Mouse (Mus musculus) MEL (cell line): ENCODE measurements around the gene Gm14137. TPM values are rescaled to one million over a fixed set of nuclear protein-coding genes. Genes with fewer than 3 reads are reported as not detected.

Experiments used
- DNase-seq: peaks from one replicate; pipeline ENCODE4 v3.0.0; 2011; ENCODE audit warnings: low read depth, low spot score
- H3K27ac ChIP-seq: 2 replicates; pipeline ENCODE4 v1.5.1; 2012; ENCODE audit warnings: low read depth, mild to moderate bottlenecking, control low read depth, low read length, moderate library complexity; ENCODE audit not compliant: control insufficient read depth
- H3K27me3 ChIP-seq, 2 experiments: fragments of 150-350 bp in 1 of 2; sonication (generic) in 1 of 2; 2 replicates each; pipeline ENCODE4 v1.6.1; 2012; ENCODE audit warnings: low read length in 2 of 2, mild to moderate bottlenecking in 2 of 2, improper control_type of control experiment in 1 of 2, moderate library complexity in 1 of 2; ENCODE audit not compliant: insufficient read depth in 2 of 2, control insufficient read depth in 1 of 2
- H3K36me3 ChIP-seq, 2 experiments: 2 replicates each; pipeline ENCODE4 v1.6.1; 2012 to 2014; ENCODE audit warnings: low read length in 2 of 2, improper control_type of control experiment in 1 of 2, inconsistent platforms in 1 of 2, mild to moderate bottlenecking in 1 of 2; ENCODE audit not compliant: insufficient read depth in 2 of 2, control insufficient read depth in 1 of 2
- H3K4me1 ChIP-seq, 2 experiments: fragments of 150-350 bp in 1 of 2; sonication (generic) in 1 of 2; 2 replicates each; pipeline ENCODE4 v1.6.1; 2012; ENCODE audit warnings: low read length in 2 of 2, improper control_type of control experiment in 1 of 2, mild to moderate bottlenecking in 1 of 2; ENCODE audit not compliant: insufficient read depth in 2 of 2, control insufficient read depth in 1 of 2
- H3K4me3 ChIP-seq, 2 experiments: fragments of 150-350 bp in 1 of 2; sonication (generic) in 1 of 2; 2 replicates each; pipeline ENCODE4 v1.5.1; 2012; ENCODE audit warnings: low read depth in 2 of 2, low read length in 2 of 2, mild to moderate bottlenecking in 2 of 2, moderate library complexity in 2 of 2, control low read depth in 1 of 2, improper control_type of control experiment in 1 of 2; ENCODE audit not compliant: control insufficient read depth in 1 of 2, insufficient read depth in 1 of 2
- H3K79me2 ChIP-seq: 2 replicates; pipeline ENCODE4 v1.6.1; 2012; ENCODE audit warnings: mild to moderate bottlenecking, low read length, moderate library complexity; ENCODE audit not compliant: control insufficient read depth, poor library complexity, insufficient read depth
- H3K9ac ChIP-seq: 2 replicates; pipeline ENCODE4 v1.6.1; 2012; ENCODE audit warnings: low read depth, mild to moderate bottlenecking, control low read depth, low read length, moderate library complexity; ENCODE audit not compliant: control insufficient read depth, poor library complexity, severe bottlenecking
- H3K9me3 ChIP-seq: fragments of 150-350 bp; sonication (generic); replicated peaks from 2 replicates; pipeline ENCODE4 v1.6.1; 2012; ENCODE audit warnings: mild to moderate bottlenecking, low read length, improper control_type of control experiment, moderate library complexity; ENCODE audit not compliant: insufficient read depth
- BHLHE40 ChIP-seq: IDR thresholded peaks from 2 replicates; pipeline ENCODE4 v1.6.1; 2012; ENCODE audit warnings: low read depth, mild to moderate bottlenecking, inconsistent platforms, low read length, improper control_type of control experiment, borderline replicate concordance
- CHD2 ChIP-seq: IDR thresholded peaks from 2 replicates; pipeline ENCODE4 v1.6.1; 2011; ENCODE audit warnings: low read length, improper control_type of control experiment
- CTCF ChIP-seq, 3 experiments: IDR thresholded peaks in 2 of 3; conservative IDR thresholded peaks in 1 of 3; 2 replicates each; pipeline ENCODE4 v1.5.1; 2011 to 2012; ENCODE audit warnings: low read length in 3 of 3, low read depth in 2 of 3, mild to moderate bottlenecking in 2 of 3, improper control_type of control experiment in 1 of 3, inconsistent platforms in 1 of 3, mixed read lengths in 1 of 3, moderate library complexity in 1 of 3; ENCODE audit not compliant: control insufficient read depth in 1 of 3, insufficient read depth in 1 of 3, poor library complexity in 1 of 3, severe bottlenecking in 1 of 3
- ELF1 ChIP-seq: IDR thresholded peaks from 2 replicates; pipeline ENCODE4 v1.6.1; 2014; ENCODE audit warnings: low read depth, mild to moderate bottlenecking, inconsistent platforms, low read length, improper control_type of control experiment, moderate library complexity
- EP300 ChIP-seq, 2 experiments: IDR thresholded peaks; 2 replicates each; pipeline ENCODE4 v1.6.1; 2011; ENCODE audit warnings: improper control_type of control experiment in 2 of 2, low read length in 2 of 2, low read depth in 1 of 2, mild to moderate bottlenecking in 1 of 2
- GATA1 ChIP-seq: IDR thresholded peaks from 2 replicates; pipeline ENCODE4 v1.6.1; 2011; ENCODE audit warnings: low read depth, low read length, improper control_type of control experiment
- HCFC1 ChIP-seq: IDR thresholded peaks from 2 replicates; pipeline ENCODE4 v1.6.1; 2012; ENCODE audit warnings: low read depth, mild to moderate bottlenecking, inconsistent platforms, low read length, improper control_type of control experiment, moderate library complexity
- KAT2A ChIP-seq: conservative IDR thresholded peaks from 2 replicates; pipeline ENCODE4 v1.6.1; 2012; ENCODE audit warnings: low read depth, low read length, improper control_type of control experiment, inconsistent platforms
- MAFK ChIP-seq: IDR thresholded peaks from 2 replicates; pipeline ENCODE4 v1.6.1; 2011; ENCODE audit warnings: low read depth, mild to moderate bottlenecking, low read length, improper control_type of control experiment, borderline replicate concordance
- MAX ChIP-seq: IDR thresholded peaks from 2 replicates; pipeline ENCODE4 v1.6.1; 2011; ENCODE audit warnings: low read length, improper control_type of control experiment
- NELFE ChIP-seq: IDR thresholded peaks from 2 replicates; pipeline ENCODE4 v1.6.1; 2011; ENCODE audit warnings: low read depth, low read length, improper control_type of control experiment
- POLR2AphosphoS2 ChIP-seq: IDR thresholded peaks from 2 replicates; pipeline ENCODE4 v1.6.1; 2011; ENCODE audit warnings: low read length, improper control_type of control experiment
- RCOR1 ChIP-seq: IDR thresholded peaks from 2 replicates; pipeline ENCODE4 v1.6.1; 2012; ENCODE audit warnings: low read depth, mild to moderate bottlenecking, inconsistent platforms, low read length, improper control_type of control experiment
- SMC3 ChIP-seq: IDR thresholded peaks from 2 replicates; pipeline ENCODE4 v1.6.1; 2011; ENCODE audit warnings: low read depth, low read length, improper control_type of control experiment
- TAL1 ChIP-seq: IDR thresholded peaks from 2 replicates; pipeline ENCODE4 v1.6.1; 2012; ENCODE audit warnings: mild to moderate bottlenecking, inconsistent platforms, low read length, moderate library complexity, mixed read lengths
- UBTF ChIP-seq: IDR thresholded peaks from 2 replicates; pipeline ENCODE4 v1.6.1; 2012; ENCODE audit warnings: low read depth, mild to moderate bottlenecking, inconsistent platforms, low read length, improper control_type of control experiment, moderate library complexity, borderline replicate concordance; ENCODE audit not compliant: insufficient read depth
- USF1 ChIP-seq: IDR thresholded peaks from 2 replicates; pipeline ENCODE4 v1.6.1; 2014; ENCODE audit warnings: low read depth, mild to moderate bottlenecking, inconsistent platforms, low read length, improper control_type of control experiment, moderate library complexity
- USF2 ChIP-seq, 2 experiments: IDR thresholded peaks; 2 replicates each; pipeline ENCODE4 v1.6.1; 2011 to 2012; ENCODE audit warnings: improper control_type of control experiment in 2 of 2, low read length in 2 of 2, borderline replicate concordance in 1 of 2, inconsistent platforms in 1 of 2, low read depth in 1 of 2, mild to moderate bottlenecking in 1 of 2; ENCODE audit not compliant: insufficient read depth in 1 of 2
- ZKSCAN1 ChIP-seq: IDR thresholded peaks from 2 replicates; pipeline ENCODE4 v1.6.1; 2012; ENCODE audit warnings: low read depth, mild to moderate bottlenecking, inconsistent platforms, low read length, improper control_type of control experiment, moderate library complexity
- polyA plus RNA-seq, 2 experiments: library from polyadenylated mRNA; stranded (reverse) in 1 of 2; unstranded in 1 of 2; fragments of >175 nt in 1 of 2; fragments of >200 nt in 1 of 2; gene quantifications; 2 replicates each; pipeline versions ENCODE4 v1.2.1 to v1.2.4; 2012; ENCODE audit warnings: low replicate concordance in 2 of 2, low read depth in 1 of 2; ENCODE audit not compliant: insufficient read length in 2 of 2, insufficient read depth in 1 of 2, missing spikeins in 1 of 2
- total RNA-seq: library from RNA; depleted of rRNA; stranded (reverse); fragments of 300-350 nt; gene quantifications from 2 replicates; pipeline ENCODE4 v1.2.3, GENCODE M21; 2012

Gene Gm14137
- total and polyA plus RNA-seq, 3 experiments, result 0.71 TPM; not detected in 2

GRCm38 (mm10) chr2:119197493-119197892, 23.2 kb downstream of the Gm14137 start:
- H3K4me1 ChIP-seq, result peaks cover 0 to 3% of the 10 kb centered on the region in 2 experiments; a peak in 2 of 4 replicates
- no peak for TF ChIP-seq POLR2AphosphoS2
- no peak for TF ChIP-seq CTCF (IDR thresholded peaks at IDR 0.05 in 2 of 3, conservative IDR thresholded peaks at IDR 0.05 in 1 of 3; ENCODE audit: control insufficient read depth in 1 of 3, insufficient read depth in 1 of 3, low read depth in 2 of 3, low read length in 3 of 3, poor library complexity in 1 of 3, severe bottlenecking in 1 of 3)
- TF ChIP-seq SMC3, result no peak
- TF ChIP-seq UBTF, result no peak
- no peak for TF ChIP-seq MAX
- H3K36me3 ChIP-seq, result peaks cover 0 to 3% of the 10 kb centered on the region in 2 experiments; a peak in 1 of 4 replicates

GRCm38 (mm10) chr2:119198049-119198448, 23.7 kb downstream of the Gm14137 start:
- H3K27ac ChIP-seq, result no peak overlapping the region
- H3K79me2 ChIP-seq, result no peaks in the 10 kb centered on the region
- DNase-seq, result no peak
- TF ChIP-seq NELFE, result no peak
- TF ChIP-seq ZKSCAN1, result no peak
- TF ChIP-seq BHLHE40, result no peak
- TF ChIP-seq HCFC1, result no peak
- TF ChIP-seq MAFK, result no peak
- no peak for TF ChIP-seq UBTF
- no peak for TF ChIP-seq RCOR1
- no peak for TF ChIP-seq KAT2A
- TF ChIP-seq CHD2, result no peak
- no peak for TF ChIP-seq ELF1
- no peak for TF ChIP-seq EP300 (IDR thresholded peaks at IDR 0.05; ENCODE audit: low read depth in 1 of 2, low read length in 2 of 2)
- TF ChIP-seq GATA1, result no peak
- TF ChIP-seq TAL1, result no peak
- no peak for TF ChIP-seq CTCF (IDR thresholded peaks at IDR 0.05 in 2 of 3, conservative IDR thresholded peaks at IDR 0.05 in 1 of 3; ENCODE audit: control insufficient read depth in 1 of 3, insufficient read depth in 1 of 3, low read depth in 2 of 3, low read length in 3 of 3, poor library complexity in 1 of 3, severe bottlenecking in 1 of 3)
- TF ChIP-seq USF1, result no peak
- no peak for TF ChIP-seq USF2 (IDR thresholded peaks at IDR 0.05; ENCODE audit: borderline replicate concordance in 1 of 2, insufficient read depth in 1 of 2, low read depth in 1 of 2, low read length in 2 of 2)
- no peak for TF ChIP-seq POLR2AphosphoS2
- H3K4me3 ChIP-seq, result no peak overlapping the region
- H3K9me3 ChIP-seq, result no peaks in the 10 kb centered on the region
- H3K36me3 ChIP-seq, result peaks cover 0 to 3% of the 10 kb centered on the region in 2 experiments; a peak in 1 of 4 replicates
- no peak overlapping the region for H3K9ac ChIP-seq
- H3K4me1 ChIP-seq, result peaks cover 0 to 3% of the 10 kb centered on the region in 2 experiments; a peak in 2 of 4 replicates
- no peaks in the 10 kb centered on the region for H3K27me3 ChIP-seq

More at GRCm38 (mm10) chr2:119197493-119197892, 23.2 kb downstream of the Gm14137 start:
- no peak overlapping the region for H3K4me3 ChIP-seq
- H3K79me2 ChIP-seq, result no peaks in the 10 kb centered on the region
- no peaks in the 10 kb centered on the region for H3K27me3 ChIP-seq
- H3K9me3 ChIP-seq, result no peaks in the 10 kb centered on the region
- H3K27ac ChIP-seq, result no peak overlapping the region
- no peak overlapping the region for H3K9ac ChIP-seq
- DNase-seq, result no peak
